Mouse (Mus musculus): Measurements from ENCODE around the gene Snu13. TPM values are rescaled to one million over a fixed set of nuclear protein-coding genes. Genes with fewer than 3 reads are reported as not detected.

Snu13 gene
- polyA plus RNA-seq, 1 experiment from 2014 or later = 289 TPM

GRCm38 (mm10) chr15:82019288-82019687 lies 28.1 kb downstream of the Snu13 start:
- H3K4me2 ChIP-seq (ENCODE audit: low read depth, low read length, severe bottlenecking) = no peak overlapping the region
- DNase-seq (ENCODE audit: low spot score) = no peak
- 84% methylated on average over 3 of the region's 3 CpGs for WGBS
- H3K27me3 ChIP-seq (ENCODE audit: control insufficient read depth, insufficient read depth, low read length) = no peaks in the 10 kb centered on the region
- no peaks in the 10 kb centered on the region; the same call in 1 of the 2 replicates for H3K36me3 ChIP-seq (ENCODE audit: control insufficient read depth, insufficient read depth, low read length)
- no peak for ATAC-seq (replicated peaks; ENCODE audit: low FRiP score)
- no peak overlapping the region for H3K9ac ChIP-seq (ENCODE audit: low read length)
- H3K9me3 ChIP-seq (ENCODE audit: control insufficient read depth, low read length) = no peaks in the 10 kb centered on the region
- peaks cover 3% of the 10 kb centered on the region for H3K4me1 ChIP-seq (replicated peaks; ENCODE audit: control insufficient read depth, insufficient read depth, low read length)
- no peak overlapping the region for H3K27ac ChIP-seq (ENCODE audit: low read depth, low read length)
- no peak overlapping the region for H3K4me3 ChIP-seq (ENCODE audit: low read depth, low read length)

GRCm38 (mm10) chr15:82017461-82017860 lies 29.9 kb downstream of the Snu13 start:
- H3K27me3 ChIP-seq (ENCODE audit: control insufficient read depth, insufficient read depth, low read length) = no peaks in the 10 kb centered on the region
- H3K4me2 ChIP-seq (ENCODE audit: low read depth, low read length, severe bottlenecking) = no peak overlapping the region
- H3K36me3 ChIP-seq (ENCODE audit: control insufficient read depth, insufficient read depth, low read length) = no peaks in the 10 kb centered on the region
- H3K4me3 ChIP-seq (ENCODE audit: low read depth, low read length) = no peak overlapping the region
- no peak overlapping the region for H3K9ac ChIP-seq (ENCODE audit: low read length)
- peaks cover 3% of the 10 kb centered on the region for H3K4me1 ChIP-seq (replicated peaks; ENCODE audit: control insufficient read depth, insufficient read depth, low read length)
- no peaks in the 10 kb centered on the region for H3K9me3 ChIP-seq (ENCODE audit: control insufficient read depth, low read length)
- H3K27ac ChIP-seq (ENCODE audit: low read depth, low read length) = no peak overlapping the region
- ATAC-seq (replicated peaks; ENCODE audit: low FRiP score) (no peak), DNase-seq (ENCODE audit: low spot score) (no peak)
- 78% methylated on average over 4 of the region's 4 CpGs for WGBS

GRCm38 (mm10) chr15:82016830-82017229 lies 30.6 kb downstream of the Snu13 start:
- peak overlapping the region; percentile 83 for H3K4me2 ChIP-seq (ENCODE audit: low read depth, low read length, severe bottlenecking)
- H3K9me3 ChIP-seq (ENCODE audit: control insufficient read depth, low read length) = no peaks in the 10 kb centered on the region
- H3K36me3 ChIP-seq (ENCODE audit: control insufficient read depth, insufficient read depth, low read length) = no peaks in the 10 kb centered on the region; the same call in 1 of the 2 replicates
- no peak for DNase-seq (ENCODE audit: low spot score)
- 26% methylated on average over 6 of the region's 6 CpGs for WGBS
- H3K4me1 ChIP-seq (replicated peaks; ENCODE audit: control insufficient read depth, insufficient read depth, low read length) = peaks cover 3% of the 10 kb centered on the region
- H3K4me3 ChIP-seq (ENCODE audit: low read depth, low read length) = peak overlapping the region; percentile 73
- no peak for ATAC-seq (replicated peaks; ENCODE audit: low FRiP score)
- no peaks in the 10 kb centered on the region for H3K27me3 ChIP-seq (ENCODE audit: control insufficient read depth, insufficient read depth, low read length)
- no peak overlapping the region for H3K27ac ChIP-seq (ENCODE audit: low read depth, low read length)
- H3K9ac ChIP-seq (ENCODE audit: low read length) = peak overlapping the region; percentile 78

GRCm38 (mm10) chr15:82016101-82016808 lies 31.1 kb downstream of the Snu13 start:
- under 1% methylated on average over 53 of the region's 53 CpGs for WGBS
- Histone ChIP-seq H3K27ac (ENCODE audit: low read depth, low read length) (no peak overlapping the region), H3K36me3 (ENCODE audit: control insufficient read depth, insufficient read depth, low read length) (no peaks in the 10 kb centered on the region; the same call in 1 of the 2 replicates)

GRCm38 (mm10) chr15:82015392-82016100 lies 31.9 kb downstream of the Snu13 start:
- no peaks in the 10 kb centered on the region for H3K9me3 ChIP-seq (ENCODE audit: control insufficient read depth, low read length)
- under 1% methylated on average over 39 of the region's 39 CpGs for WGBS
- peak; percentile 57 for DNase-seq (ENCODE audit: low spot score)
- H3K27ac ChIP-seq (ENCODE audit: low read depth, low read length) = no peak overlapping the region
- peak overlapping the region; percentile 78 for H3K9ac ChIP-seq (ENCODE audit: low read length)
- H3K4me1 ChIP-seq (replicated peaks; ENCODE audit: control insufficient read depth, insufficient read depth, low read length) = peaks cover 3% of the 10 kb centered on the region
- ATAC-seq (replicated peaks; ENCODE audit: low FRiP score) = no peak
- peak overlapping the region; percentile 83 for H3K4me2 ChIP-seq (ENCODE audit: low read depth, low read length, severe bottlenecking)
- H3K4me3 ChIP-seq (ENCODE audit: low read depth, low read length) = peak overlapping the region; percentile 73
- H3K36me3 ChIP-seq (ENCODE audit: control insufficient read depth, insufficient read depth, low read length) = no peaks in the 10 kb centered on the region; the same call in 1 of the 2 replicates
- no peaks in the 10 kb centered on the region for H3K27me3 ChIP-seq (ENCODE audit: control insufficient read depth, insufficient read depth, low read length)

More at GRCm38 (mm10) chr15:82016101-82016808, 31.1 kb downstream of the Snu13 start:
- Histone ChIP-seq H3K9me3 (ENCODE audit: control insufficient read depth, low read length) (no peaks in the 10 kb centered on the region), H3K4me1 (replicated peaks; ENCODE audit: control insufficient read depth, insufficient read depth, low read length) (peaks cover 3% of the 10 kb centered on the region), H3K9ac (ENCODE audit: low read length) (peak overlapping the region; percentile 78), H3K4me3 (ENCODE audit: low read depth, low read length) (peak overlapping the region; percentile 73), H3K27me3 (ENCODE audit: control insufficient read depth, insufficient read depth, low read length) (no peaks in the 10 kb centered on the region), H3K4me2 (ENCODE audit: low read depth, low read length, severe bottlenecking) (peak overlapping the region; percentile 83)
- DNase-seq (ENCODE audit: low spot score) = peak; percentile 99
- peak; percentile 97 for ATAC-seq (replicated peaks; ENCODE audit: low FRiP score)

- Histone ChIP-seq H3K36me3 (ENCODE audit: control insufficient read depth, insufficient read depth, low read length) (no peaks in the 10 kb centered on the region; the same call in 1 of the 2 replicates), H3K27ac (ENCODE audit: low read depth, low read length) (no peak overlapping the region), H3K4me3 (ENCODE audit: low read depth, low read length) (peak overlapping the region; percentile 73), H3K4me2 (ENCODE audit: low read depth, low read length, severe bottlenecking) (peak overlapping the region; percentile 83), H3K4me1 (replicated peaks; ENCODE audit: control insufficient read depth, insufficient read depth, low read length) (peaks cover 3% of the 10 kb centered on the region), H3K9me3 (ENCODE audit: control insufficient read depth, low read length) (no peaks in the 10 kb centered on the region), H3K27me3 (ENCODE audit: control insufficient read depth, insufficient read depth, low read length) (no peaks in the 10 kb centered on the region), H3K9ac (ENCODE audit: low read length) (peak overlapping the region; percentile 78)
- DNase-seq (ENCODE audit: low spot score) (no peak), ATAC-seq (replicated peaks; ENCODE audit: low FRiP score) (no peak)
- 15% methylated on average over 9 of the region's 9 CpGs for WGBS
Measured at GRCm38 (mm10) chr15:82014745-82015391, 32.5 kb downstream of the Snu13 start.

- Histone ChIP-seq H3K36me3 (ENCODE audit: control insufficient read depth, insufficient read depth, low read length) (no peaks in the 10 kb centered on the region; the same call in 1 of the 2 replicates), H3K4me3 (ENCODE audit: low read depth, low read length) (no peak overlapping the region), H3K9me3 (ENCODE audit: control insufficient read depth, low read length) (no peaks in the 10 kb centered on the region), H3K4me1 (replicated peaks; ENCODE audit: control insufficient read depth, insufficient read depth, low read length) (peaks cover 2% of the 10 kb centered on the region; the same call in 1 of the 2 replicates), H3K4me2 (ENCODE audit: low read depth, low read length, severe bottlenecking) (no peak overlapping the region), H3K9ac (ENCODE audit: low read length) (no peak overlapping the region), H3K27ac (ENCODE audit: low read depth, low read length) (no peak overlapping the region), H3K27me3 (ENCODE audit: control insufficient read depth, insufficient read depth, low read length) (no peaks in the 10 kb centered on the region)
- ATAC-seq (replicated peaks; ENCODE audit: low FRiP score) = no peak
- WGBS = 86% methylated on average over 6 of the region's 6 CpGs
- DNase-seq (ENCODE audit: low spot score) = no peak
Measured at GRCm38 (mm10) chr15:82011947-82012346, 35.5 kb downstream of the Snu13 start.

GRCm38 (mm10) chr15:82004257-82004656 lies 43.1 kb downstream of the Snu13 start:
- ATAC-seq (replicated peaks; ENCODE audit: low FRiP score) (no peak), DNase-seq (ENCODE audit: low spot score) (no peak)
- no peak overlapping the region for H3K4me3 ChIP-seq (ENCODE audit: low read depth, low read length)
- H3K27ac ChIP-seq (ENCODE audit: low read depth, low read length) = no peak overlapping the region
- no peaks in the 10 kb centered on the region for H3K4me1 ChIP-seq (replicated peaks; ENCODE audit: control insufficient read depth, insufficient read depth, low read length)
- no peaks in the 10 kb centered on the region for H3K27me3 ChIP-seq (ENCODE audit: control insufficient read depth, insufficient read depth, low read length)
- no peak overlapping the region for H3K4me2 ChIP-seq (ENCODE audit: low read depth, low read length, severe bottlenecking)
- H3K36me3 ChIP-seq (ENCODE audit: control insufficient read depth, insufficient read depth, low read length) = no peaks in the 10 kb centered on the region; the same call in 1 of the 2 replicates
- no peaks in the 10 kb centered on the region for H3K9me3 ChIP-seq (ENCODE audit: control insufficient read depth, low read length)
- WGBS = 89% methylated on average over 8 of the region's 8 CpGs
- H3K9ac ChIP-seq (ENCODE audit: low read length) = no peak overlapping the region
